Mouse (Mus musculus) G1E (cell line): ENCODE results near the gene Tagln.

ENCODE experiments used
- CTCF ChIP-seq: IDR thresholded peaks from 2 replicates; pipeline ENCODE4 v1.5.1; 2012; ENCODE audit warnings: low read depth, low read length, inconsistent platforms, mixed read lengths
- GATA1 ChIP-seq: IDR thresholded peaks from 2 replicates; pipeline ENCODE4 v1.6.1; 2012; ENCODE audit warnings: borderline replicate concordance, low read length, inconsistent platforms, mixed read lengths
- GATA2 ChIP-seq: IDR thresholded peaks from 2 replicates; pipeline ENCODE4 v1.6.1; 2012; ENCODE audit warnings: low read depth, low read length, inconsistent platforms, borderline replicate concordance
- POLR2AphosphoS5 ChIP-seq: IDR thresholded peaks from 2 replicates; pipeline ENCODE4 v1.6.1; 2012; ENCODE audit warnings: low read depth, low read length, inconsistent platforms; ENCODE audit not compliant: insufficient replicate concordance
- TAL1 ChIP-seq: conservative IDR thresholded peaks from 2 replicates; pipeline ENCODE4 v1.6.1; 2012; ENCODE audit warnings: low read depth, low read length, inconsistent platforms, mixed read lengths

DNA sequence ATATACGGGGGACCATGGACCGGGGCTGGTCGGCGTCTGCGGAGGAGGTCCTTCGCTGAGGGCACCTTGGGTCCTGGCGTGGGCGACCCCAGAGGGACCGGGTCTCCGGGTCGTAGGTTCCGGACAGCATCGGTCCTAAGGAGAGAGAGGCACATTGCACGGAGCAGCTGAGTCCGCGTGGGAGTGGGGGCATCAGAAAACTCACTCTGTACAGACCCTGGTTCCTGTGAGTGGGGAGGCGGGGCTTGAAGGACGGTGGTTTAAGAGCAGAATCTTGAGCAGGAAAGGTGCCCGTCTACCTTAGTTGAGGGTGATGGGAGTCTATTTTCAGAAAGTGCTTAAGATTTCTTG lies 28.8 kb downstream of the Tagln start:
- TF ChIP-seq CTCF, result no peak
- TF ChIP-seq TAL1, result no peak
- no peak for TF ChIP-seq GATA1
- no peak for TF ChIP-seq GATA2
- TF ChIP-seq POLR2AphosphoS5, result no peak
